Mouse (Mus musculus): ENCODE measurements around the gene Mfsd12.

The Mfsd12 gene

GRCm38 (mm10) chr10:81356991-81357844 lies at the start of gene Mfsd12:
Mfsd12 (plus strand) TSS chr10:81357491.
- peak; percentile 93 for DNase-seq

- no peak for DNase-seq
Measured at GRCm38 (mm10) chr10:81309571-81309970, 47.7 kb upstream of the Mfsd12 start.

- no peak for DNase-seq
Measured at GRCm38 (mm10) chr10:81313581-81313980, 43.7 kb upstream of the Mfsd12 start.

- no peak for DNase-seq
Measured at GRCm38 (mm10) chr10:81314201-81314600, 43.1 kb upstream of the Mfsd12 start.

- DNase-seq = no peak
Measured at GRCm38 (mm10) chr10:81315587-81315986, 41.7 kb upstream of the Mfsd12 start.

GRCm38 (mm10) chr10:81316338-81317060 lies 40.8 kb upstream of the Mfsd12 start:
- DNase-seq = peak; percentile 54

GRCm38 (mm10) chr10:81317273-81317672 lies 40.0 kb upstream of the Mfsd12 start:
- peak; percentile 88 for DNase-seq

- DNase-seq = peak; percentile 54
Measured at GRCm38 (mm10) chr10:81318589-81319329, 38.5 kb upstream of the Mfsd12 start.

- no peak for DNase-seq
Measured at GRCm38 (mm10) chr10:81319330-81319699, 38.0 kb upstream of the Mfsd12 start.

- DNase-seq = peak; percentile 27
Measured at GRCm38 (mm10) chr10:81319741-81320549, 37.3 kb upstream of the Mfsd12 start.

GRCm38 (mm10) chr10:81320550-81321347 lies 36.5 kb upstream of the Mfsd12 start, which contains the start of gene Cactin:
Cactin (plus strand) TSS chr10:81321103.
- DNase-seq = peak; percentile 100

GRCm38 (mm10) chr10:81321436-81321835 lies 35.9 kb upstream of the Mfsd12 start:
- DNase-seq = no peak

GRCm38 (mm10) chr10:81322444-81322843 lies 34.8 kb upstream of the Mfsd12 start:
- DNase-seq = no peak

GRCm38 (mm10) chr10:81323141-81323775 lies 34.0 kb upstream of the Mfsd12 start:
- DNase-seq = no peak

- DNase-seq = no peak
Measured at GRCm38 (mm10) chr10:81323791-81324530, 33.3 kb upstream of the Mfsd12 start.

GRCm38 (mm10) chr10:81325176-81325575 lies 32.1 kb upstream of the Mfsd12 start:
- no peak for DNase-seq

GRCm38 (mm10) chr10:81325781-81326180 lies 31.5 kb upstream of the Mfsd12 start:
- no peak for DNase-seq

- DNase-seq = peak; percentile 66
Measured at GRCm38 (mm10) chr10:81326858-81327257, 30.4 kb upstream of the Mfsd12 start.

GRCm38 (mm10) chr10:81327959-81328358 lies 29.3 kb upstream of the Mfsd12 start:
- peak; percentile 51 for DNase-seq

GRCm38 (mm10) chr10:81328386-81328785 lies 28.9 kb upstream of the Mfsd12 start, which contains the start of gene Tbxa2r:
Tbxa2r (plus strand) TSS chr10:81328731.
- DNase-seq = peak; percentile 80

Data from lung, postnatal 36 days (tissue).